Mouse (Mus musculus): Measurements from ENCODE around the gene S100pbp.

- no peak for TF ChIP-seq CTCF (IDR thresholded peaks at IDR 0.05)
- no peak for TF ChIP-seq EP300 (IDR thresholded peaks at IDR 0.05)
Observed at GRCm38 (mm10) chr4:129206792-129207191, 17.3 kb upstream of the S100pbp start.

Data from lung, postnatal 0 days (tissue).